Mouse (Mus musculus): ENCODE measurements around the gene C2cd4b.

- TF ChIP-seq POLR2A (IDR thresholded peaks at IDR 0.05; ENCODE audit: low read depth, low read length) (no peak), CTCF (conservative IDR thresholded peaks at IDR 0.05; ENCODE audit: insufficient read depth, insufficient read length, low read depth, low read length) (no peak)
Observed at GRCm38 (mm10) chr9:67760991-67761390, 1.8 kb downstream of the C2cd4b start.

All from kidney, adult 2 months (tissue).